Mouse (Mus musculus): ENCODE data around the gene Glyctk.

Glyctk gene

GRCm38 (mm10) chr9:106145582-106145981 is 12.4 kb downstream of the Glyctk start:
- DNase-seq, result no peak

- no peak for DNase-seq
These were observed 13.8 kb downstream of the Glyctk start for GRCm38 (mm10) chr9:106144176-106144575.

- DNase-seq, result no peak
These were observed 16.0 kb downstream of the Glyctk start for GRCm38 (mm10) chr9:106141955-106142354.

- DNase-seq, result no peak
These were observed 18.2 kb downstream of the Glyctk start for GRCm38 (mm10) chr9:106139763-106140162.

GRCm38 (mm10) chr9:106137671-106138216 is 20.2 kb downstream of the Glyctk start:
- no peak for DNase-seq

GRCm38 (mm10) chr9:106130250-106130649 is 27.7 kb downstream of the Glyctk start:
- DNase-seq, result no peak

- no peak for DNase-seq
These were observed 28.9 kb downstream of the Glyctk start for GRCm38 (mm10) chr9:106129072-106129471.

GRCm38 (mm10) chr9:106126786-106127251 is 31.1 kb downstream of the Glyctk start:
- no peak for DNase-seq

- DNase-seq, result peak; percentile 55
These were observed 34.3 kb downstream of the Glyctk start for GRCm38 (mm10) chr9:106123599-106123998.

- DNase-seq, result no peak
These were observed 38.9 kb downstream of the Glyctk start for GRCm38 (mm10) chr9:106119075-106119474.

- no peak for DNase-seq
These were observed 42.0 kb downstream of the Glyctk start for GRCm38 (mm10) chr9:106115801-106116424.

GRCm38 (mm10) chr9:106112770-106113423 is 45.0 kb downstream of the Glyctk start:
- DNase-seq, result peak; percentile 80

GRCm38 (mm10) chr9:106106241-106106640 is 51.7 kb downstream of the Glyctk start:
- no peak for DNase-seq

- DNase-seq, result no peak
These were observed 53.5 kb downstream of the Glyctk start for GRCm38 (mm10) chr9:106104401-106104800.

All from thymus, postnatal 4 days (tissue).